Mouse (Mus musculus): ENCODE measurements at regions not wholly inside any gene's neighbourhood (a gene's known extent, or its start where the extent isn't known, plus 50 kb on each side); places are given as distances from the start of the nearest gene placed in this dataset.

- Histone ChIP-seq H3K4me1 (ENCODE audit: control insufficient read depth in 2 of 2, insufficient read depth in 2 of 2, low read length in 2 of 2, poor library complexity in 1 of 2) (peaks cover 0 to 7% of the 10 kb centered on the region in 2 experiments; a peak in 2 of 4 replicates), H3K9ac (ENCODE audit: insufficient read depth, low read depth, low read length, poor library complexity, severe bottlenecking) (no peak overlapping the region), H3K36me3 (ENCODE audit: control insufficient read depth, insufficient read depth, low read length, poor library complexity, severe bottlenecking) (no peaks in the 10 kb centered on the region), H3K9me3 (ENCODE audit: control insufficient read depth, insufficient read depth, low read depth, low read length) (no peaks in the 10 kb centered on the region), H3K27ac (ENCODE audit: insufficient read depth, low read depth, low read length, poor library complexity, severe bottlenecking) (no peak overlapping the region), H3K4me3 (ENCODE audit: insufficient read depth in 1 of 2, low read depth in 1 of 2, low read length in 2 of 2, poor library complexity in 1 of 2, severe bottlenecking in 1 of 2) (no peak overlapping the region)
- no peak for DNase-seq (ENCODE audit: low read depth, low spot score)
- TF ChIP-seq HCFC1 (IDR thresholded peaks at IDR 0.05; ENCODE audit: borderline replicate concordance, insufficient read depth, low read length) (no peak), CHD2 (IDR thresholded peaks at IDR 0.05; ENCODE audit: low read depth, low read length) (no peak), ZC3H11A (IDR thresholded peaks at IDR 0.05; ENCODE audit: borderline replicate concordance, low read depth, low read length) (no peak)
- in situ Hi-C loops (cut with MboI; ENCODE audit: low sequenced_read_pairs in 2 of 2, unreplicated experiment in 2 of 2) = no loop called here
Observed at GRCm38 (mm10) chr5:138875180-138876076, 55.5 kb downstream of the Gm5294 start.

- Histone ChIP-seq H3K36me3 (ENCODE audit: control insufficient read depth, insufficient read depth, low read length, poor library complexity, severe bottlenecking) (no peaks in the 10 kb centered on the region), H3K4me1 (ENCODE audit: control insufficient read depth in 2 of 2, insufficient read depth in 2 of 2, low read length in 2 of 2, poor library complexity in 1 of 2) (no peaks in the 10 kb centered on the region), H3K27ac (ENCODE audit: insufficient read depth, low read depth, low read length, poor library complexity, severe bottlenecking) (no peak overlapping the region), H3K9ac (ENCODE audit: insufficient read depth, low read depth, low read length, poor library complexity, severe bottlenecking) (no peak overlapping the region), H3K9me3 (ENCODE audit: control insufficient read depth, insufficient read depth, low read depth, low read length) (no peaks in the 10 kb centered on the region), H3K4me3 (ENCODE audit: insufficient read depth in 1 of 2, low read depth in 1 of 2, low read length in 2 of 2, poor library complexity in 1 of 2, severe bottlenecking in 1 of 2) (no peak overlapping the region)
- DNase-seq (ENCODE audit: low read depth, low spot score) = no peak
- in situ Hi-C loops (cut with MboI; ENCODE audit: low sequenced_read_pairs in 2 of 2, unreplicated experiment in 2 of 2) = no loop called here
- TF ChIP-seq ZNF384 (IDR thresholded peaks at IDR 0.05; ENCODE audit: low read depth, low read length) = no peak
- no peak for TF ChIP-seq MAFK (IDR thresholded peaks at IDR 0.05; ENCODE audit: insufficient read depth, low read depth, low read length)
- TF ChIP-seq ZC3H11A (IDR thresholded peaks at IDR 0.05; ENCODE audit: borderline replicate concordance, low read depth, low read length) = no peak
- TF ChIP-seq CHD2 (IDR thresholded peaks at IDR 0.05; ENCODE audit: low read depth, low read length) = no peak
- TF ChIP-seq HCFC1 (IDR thresholded peaks at IDR 0.05; ENCODE audit: borderline replicate concordance, insufficient read depth, low read length) = no peak
Observed at GRCm38 (mm10) chr5:138881649-138882226, 61.9 kb downstream of the Gm5294 start.

- H3K9ac ChIP-seq (ENCODE audit: insufficient read depth, low read depth, low read length, poor library complexity, severe bottlenecking) = no peak overlapping the region
- no peak overlapping the region for H3K4me3 ChIP-seq (ENCODE audit: insufficient read depth in 1 of 2, low read depth in 1 of 2, low read length in 2 of 2, poor library complexity in 1 of 2, severe bottlenecking in 1 of 2)
- peaks cover 0 to 2% of the 10 kb centered on the region in 2 experiments; a peak in 1 of 4 replicates for H3K4me1 ChIP-seq (ENCODE audit: control insufficient read depth in 2 of 2, insufficient read depth in 2 of 2, low read length in 2 of 2, poor library complexity in 1 of 2)
- H3K9me3 ChIP-seq (ENCODE audit: control insufficient read depth, insufficient read depth, low read depth, low read length) = no peaks in the 10 kb centered on the region
- H3K27ac ChIP-seq (ENCODE audit: insufficient read depth, low read depth, low read length, poor library complexity, severe bottlenecking) = no peak overlapping the region
- in situ Hi-C loops (cut with MboI; ENCODE audit: low sequenced_read_pairs in 2 of 2, unreplicated experiment in 2 of 2) = no loop called here
- no peak for TF ChIP-seq HCFC1 (IDR thresholded peaks at IDR 0.05; ENCODE audit: borderline replicate concordance, insufficient read depth, low read length)
- TF ChIP-seq ZC3H11A (IDR thresholded peaks at IDR 0.05; ENCODE audit: borderline replicate concordance, low read depth, low read length) = no peak
- no peak for TF ChIP-seq MAFK (IDR thresholded peaks at IDR 0.05; ENCODE audit: insufficient read depth, low read depth, low read length)
- no peak for TF ChIP-seq CHD2 (IDR thresholded peaks at IDR 0.05; ENCODE audit: low read depth, low read length)
- TF ChIP-seq ZNF384 (IDR thresholded peaks at IDR 0.05; ENCODE audit: low read depth, low read length) = no peak
- no peaks in the 10 kb centered on the region for H3K36me3 ChIP-seq (ENCODE audit: control insufficient read depth, insufficient read depth, low read length, poor library complexity, severe bottlenecking)
- DNase-seq (ENCODE audit: low read depth, low spot score) = no peak
Observed at GRCm38 (mm10) chr5:138883573-138883972, 63.7 kb downstream of the Gm5294 start.

GRCm38 (mm10) chr5:138885905-138886304 is 66.0 kb downstream of the Gm5294 start:
- no peak for TF ChIP-seq MAFK (IDR thresholded peaks at IDR 0.05; ENCODE audit: insufficient read depth, low read depth, low read length)
- Histone ChIP-seq H3K9me3 (ENCODE audit: control insufficient read depth, insufficient read depth, low read depth, low read length) (no peaks in the 10 kb centered on the region), H3K36me3 (ENCODE audit: control insufficient read depth, insufficient read depth, low read length, poor library complexity, severe bottlenecking) (no peaks in the 10 kb centered on the region), H3K4me1 (ENCODE audit: control insufficient read depth in 2 of 2, insufficient read depth in 2 of 2, low read length in 2 of 2, poor library complexity in 1 of 2) (peaks cover 0 to 6% of the 10 kb centered on the region in 2 experiments; a peak in 2 of 4 replicates), H3K9ac (ENCODE audit: insufficient read depth, low read depth, low read length, poor library complexity, severe bottlenecking) (no peak overlapping the region), H3K4me3 (ENCODE audit: insufficient read depth in 1 of 2, low read depth in 1 of 2, low read length in 2 of 2, poor library complexity in 1 of 2, severe bottlenecking in 1 of 2) (no peak overlapping the region), H3K27ac (ENCODE audit: insufficient read depth, low read depth, low read length, poor library complexity, severe bottlenecking) (no peak overlapping the region)
- in situ Hi-C loops (cut with MboI; ENCODE audit: low sequenced_read_pairs in 2 of 2, unreplicated experiment in 2 of 2) = no loop called here
- no peak for DNase-seq (ENCODE audit: low read depth, low spot score)
